Mouse (Mus musculus) heart, embryonic 15.5 days (tissue): Measurements from ENCODE around the gene Slco1c1. TPM values are rescaled to one million over a fixed set of nuclear protein-coding genes. Genes with fewer than 3 reads are reported as not detected.
A peak's percentile ranks its signal among the peaks of the same experiment; 100 is the strongest.

Source experiments
- ATAC-seq: fragments of 200-750 bp; cut with Nextera tagmentation; replicated peaks from 2 replicates; pipeline ENCODE4 v1.8.0; 2017; ENCODE audit warnings: low read depth, moderate TSS enrichment; ENCODE audit not compliant: insufficient number of reproducible peaks, insufficient read depth, low FRiP score
- H3K27ac ChIP-seq: fragments of 300-500 bp; sonication (generic); 2 replicates; pipeline ENCODE4 v1.5.1; 2015; ENCODE audit warnings: mild to moderate bottlenecking, inconsistent platforms
- H3K27me3 ChIP-seq: fragments of 300-500 bp; sonication (generic); 2 replicates; pipeline ENCODE4 v1.6.1; 2015; ENCODE audit warnings: inconsistent platforms
- H3K36me3 ChIP-seq: fragments of 300-500 bp; sonication (generic); 2 replicates; pipeline ENCODE4 v1.6.1; 2015; ENCODE audit warnings: mild to moderate bottlenecking, inconsistent platforms
- H3K4me1 ChIP-seq: fragments of 300-500 bp; sonication (generic); replicated peaks from 2 replicates; pipeline ENCODE4 v1.6.1; 2015; ENCODE audit warnings: inconsistent platforms
- H3K4me2 ChIP-seq: fragments of 300-500 bp; sonication (generic); 2 replicates; pipeline ENCODE4 v1.6.1; 2015; ENCODE audit warnings: inconsistent platforms, mild to moderate bottlenecking, moderate library complexity
- H3K4me3 ChIP-seq: fragments of 300-500 bp; sonication (generic); 2 replicates; pipeline ENCODE4 v1.5.1; 2015; ENCODE audit warnings: mild to moderate bottlenecking, inconsistent platforms
- H3K9ac ChIP-seq: fragments of 300-500 bp; sonication (generic); 2 replicates; pipeline ENCODE4 v1.6.1; 2015; ENCODE audit warnings: mild to moderate bottlenecking, inconsistent platforms
- H3K9me3 ChIP-seq: fragments of 300-500 bp; sonication (generic); replicated peaks from 2 replicates; pipeline ENCODE4 v1.6.1; 2016; ENCODE audit warnings: inconsistent platforms
- WGBS: fragments of 180-500 bp; shearing (Covaris S2); methylation state at CpG from one replicate; pipeline ENCODE4 v1.1.7; 2015; ENCODE audit warnings: mixed read lengths; 5-methylcytosine and 5-hydroxymethylcytosine counted together
- polyA plus RNA-seq: library from polyadenylated mRNA; unstranded; fragments of >200 nt; fragmentation: Nextera tagmentation; extraction: Ambion mirVana; gene quantifications from 2 replicates; pipeline ENCODE4 v1.2.1, GENCODE M21; 2015

Gene Slco1c1
- polyA plus RNA-seq, 1 experiment from 2014 or later, result 0.20 TPM

DNA sequence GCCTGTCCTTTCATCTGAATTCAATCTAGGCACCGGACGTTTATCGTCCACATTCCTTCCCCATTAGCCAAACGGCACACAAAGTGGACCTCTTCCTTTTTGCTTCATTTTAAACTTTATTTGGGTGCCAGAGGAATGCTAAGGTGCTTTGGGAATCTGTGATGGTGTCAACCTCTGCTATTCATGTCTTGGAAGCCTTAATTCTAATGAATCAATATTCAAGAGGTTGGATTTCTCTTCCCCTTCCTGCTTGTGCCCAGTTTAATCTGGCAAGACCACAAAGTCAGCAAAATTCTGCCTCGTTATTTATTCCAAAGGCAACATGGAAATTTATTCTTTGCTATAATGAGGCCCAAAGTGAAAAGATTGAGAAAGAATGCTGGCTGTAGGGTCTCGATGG, 6.7 kb downstream of the Slco1c1 start:
- ATAC-seq, result no peak
- no peaks in the 10 kb centered on the region for H3K27me3 ChIP-seq
- H3K9ac ChIP-seq, result no peak overlapping the region
- H3K36me3 ChIP-seq, result no peaks in the 10 kb centered on the region
- H3K27ac ChIP-seq, result no peak overlapping the region
- whole genome bisulfite sequencing, result 74% methylated on average over 6 of the region's 6 CpGs
- no peaks in the 10 kb centered on the region for H3K9me3 ChIP-seq
- H3K4me1 ChIP-seq, result no peaks in the 10 kb centered on the region
- no peak overlapping the region for H3K4me2 ChIP-seq
- H3K4me3 ChIP-seq, result no peak overlapping the region

- H3K27ac ChIP-seq, result no peak overlapping the region
- H3K27me3 ChIP-seq, result no peaks in the 10 kb centered on the region
- H3K9ac ChIP-seq, result no peak overlapping the region
- H3K9me3 ChIP-seq, result no peaks in the 10 kb centered on the region
- H3K4me2 ChIP-seq, result no peak overlapping the region
- 49% methylated on average over 3 of the region's 3 CpGs for WGBS
- peaks cover 17% of the 10 kb centered on the region for H3K4me1 ChIP-seq
- no peak overlapping the region for H3K4me3 ChIP-seq
- H3K36me3 ChIP-seq, result no peaks in the 10 kb centered on the region
- ATAC-seq, result no peak
Measured at GRCm38 (mm10) chr6:141537298-141537697, 13.1 kb downstream of the Slco1c1 start.

DNA sequence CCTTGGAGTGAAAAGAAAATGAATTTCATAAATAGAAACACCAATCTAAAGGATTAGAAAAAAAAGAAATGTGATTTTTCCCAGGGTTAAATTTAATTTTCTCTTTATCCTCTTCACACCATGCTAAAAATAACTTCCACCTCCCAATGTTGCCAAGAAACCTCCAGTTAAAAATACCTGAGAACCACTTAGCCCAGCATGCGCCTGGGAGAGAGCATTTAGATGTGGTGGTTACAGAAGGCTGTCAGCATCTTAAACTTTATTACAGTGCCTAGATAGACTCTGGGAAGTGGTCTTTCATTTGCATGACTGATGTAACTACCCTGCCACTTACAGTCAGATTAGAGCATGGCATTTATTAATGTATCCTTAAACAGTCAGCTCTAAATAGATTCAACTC, 17.0 kb downstream of the Slco1c1 start:
- Histone ChIP-seq H3K9me3 (no peaks in the 10 kb centered on the region), H3K4me2 (no peak overlapping the region), H3K36me3 (no peaks in the 10 kb centered on the region), H3K4me1 (peaks cover 24% of the 10 kb centered on the region), H3K4me3 (no peak overlapping the region), H3K9ac (no peak overlapping the region), H3K27me3 (no peaks in the 10 kb centered on the region), H3K27ac (peak overlapping the region; percentile 14; the same call in 1 of the 2 replicates)
- WGBS, result 34% methylated on average over 1 of the region's 1 CpGs
- ATAC-seq, result peak; percentile 79

DNA sequence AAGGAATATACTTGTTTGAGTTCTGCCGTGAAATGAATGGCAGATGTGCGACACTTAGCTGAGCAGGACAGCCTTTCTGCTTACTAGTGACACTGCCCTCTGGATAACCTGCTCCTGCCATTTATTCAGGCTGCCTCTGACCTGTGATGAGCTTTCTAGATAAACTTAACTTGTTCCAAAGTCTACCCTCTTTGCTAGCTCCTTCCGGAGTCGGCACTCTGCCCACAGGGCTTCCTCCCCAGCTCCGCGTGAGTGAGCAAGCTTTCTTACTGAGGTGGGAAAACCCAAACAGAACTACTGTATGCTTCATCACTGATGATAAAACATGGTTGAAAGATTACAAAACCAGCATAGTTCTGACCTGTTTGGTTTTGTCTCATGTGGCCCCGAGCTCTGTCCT, 19.2 kb downstream of the Slco1c1 start:
- 81% methylated on average over 7 of the region's 7 CpGs for WGBS
- no peak overlapping the region for H3K4me2 ChIP-seq
- ATAC-seq, result no peak
- H3K9me3 ChIP-seq, result no peaks in the 10 kb centered on the region
- H3K27me3 ChIP-seq, result no peaks in the 10 kb centered on the region
- peaks cover 24% of the 10 kb centered on the region for H3K4me1 ChIP-seq
- H3K27ac ChIP-seq, result no peak overlapping the region
- no peak overlapping the region for H3K9ac ChIP-seq
- H3K36me3 ChIP-seq, result no peaks in the 10 kb centered on the region
- no peak overlapping the region for H3K4me3 ChIP-seq

GRCm38 (mm10) chr6:141558118-141558517, 34.0 kb downstream of the Slco1c1 start:
- no peak for ATAC-seq
- Histone ChIP-seq H3K27ac (no peak overlapping the region), H3K4me3 (no peak overlapping the region), H3K4me1 (no peaks in the 10 kb centered on the region), H3K9ac (no peak overlapping the region), H3K27me3 (no peaks in the 10 kb centered on the region), H3K36me3 (no peaks in the 10 kb centered on the region), H3K4me2 (no peak overlapping the region), H3K9me3 (no peaks in the 10 kb centered on the region)
- WGBS, result 82% methylated on average over 1 of the region's 1 CpGs

GRCm38 (mm10) chr6:141567366-141567765, 43.2 kb downstream of the Slco1c1 start:
- WGBS, result 79% methylated on average over 2 of the region's 2 CpGs

GRCm38 (mm10) chr6:141567852-141568558, 43.8 kb downstream of the Slco1c1 start:
- Histone ChIP-seq H3K36me3 (no peaks in the 10 kb centered on the region), H3K4me1 (no peaks in the 10 kb centered on the region), H3K4me2 (no peak overlapping the region), H3K9ac (no peak overlapping the region), H3K4me3 (no peak overlapping the region), H3K9me3 (no peaks in the 10 kb centered on the region), H3K27me3 (no peaks in the 10 kb centered on the region), H3K27ac (no peak overlapping the region)
- no peak for ATAC-seq
- 70% methylated on average over 10 of the region's 10 CpGs for WGBS

More at GRCm38 (mm10) chr6:141567366-141567765, 43.2 kb downstream of the Slco1c1 start:
- no peak for ATAC-seq
- Histone ChIP-seq H3K4me3 (no peak overlapping the region), H3K27ac (no peak overlapping the region), H3K4me1 (no peaks in the 10 kb centered on the region), H3K27me3 (no peaks in the 10 kb centered on the region), H3K4me2 (no peak overlapping the region), H3K9ac (no peak overlapping the region), H3K36me3 (no peaks in the 10 kb centered on the region), H3K9me3 (no peaks in the 10 kb centered on the region)

- no peak overlapping the region for H3K4me3 ChIP-seq
- no peaks in the 10 kb centered on the region for H3K4me1 ChIP-seq
- no peak for ATAC-seq
- no peak overlapping the region for H3K27ac ChIP-seq
- WGBS, result 68% methylated on average over 3 of the region's 3 CpGs
- H3K9me3 ChIP-seq, result no peaks in the 10 kb centered on the region
- no peaks in the 10 kb centered on the region for H3K27me3 ChIP-seq
- H3K9ac ChIP-seq, result no peak overlapping the region
- no peak overlapping the region for H3K4me2 ChIP-seq
- H3K36me3 ChIP-seq, result no peaks in the 10 kb centered on the region
Measured at GRCm38 (mm10) chr6:141568559-141568946, 44.4 kb downstream of the Slco1c1 start.

GRCm38 (mm10) chr6:141576646-141577200, 52.6 kb downstream of the Slco1c1 start:
- ATAC-seq, result no peak
- Histone ChIP-seq H3K4me2 (no peak overlapping the region), H3K4me3 (no peak overlapping the region), H3K27me3 (no peaks in the 10 kb centered on the region), H3K9ac (no peak overlapping the region), H3K9me3 (no peaks in the 10 kb centered on the region), H3K4me1 (no peaks in the 10 kb centered on the region), H3K27ac (no peak overlapping the region), H3K36me3 (no peaks in the 10 kb centered on the region)
- 31% methylated on average over 3 of the region's 3 CpGs for WGBS

- H3K27ac ChIP-seq, result no peak overlapping the region
- H3K4me3 ChIP-seq, result no peak overlapping the region
- ATAC-seq, result no peak
- H3K27me3 ChIP-seq, result no peaks in the 10 kb centered on the region
- H3K4me1 ChIP-seq, result no peaks in the 10 kb centered on the region
- no peaks in the 10 kb centered on the region for H3K9me3 ChIP-seq
- no peak overlapping the region for H3K4me2 ChIP-seq
- no peak overlapping the region for H3K9ac ChIP-seq
- no peaks in the 10 kb centered on the region for H3K36me3 ChIP-seq
- 74% methylated on average over 1 of the region's 1 CpGs for WGBS
Measured at GRCm38 (mm10) chr6:141584791-141585403, 60.7 kb downstream of the Slco1c1 start.

- Histone ChIP-seq H3K4me1 (no peaks in the 10 kb centered on the region), H3K36me3 (no peaks in the 10 kb centered on the region), H3K9me3 (no peaks in the 10 kb centered on the region), H3K27me3 (no peaks in the 10 kb centered on the region), H3K27ac (no peak overlapping the region), H3K4me2 (no peak overlapping the region), H3K4me3 (no peak overlapping the region), H3K9ac (no peak overlapping the region)
- no peak for ATAC-seq
- WGBS, result 43% methylated on average over 1 of the region's 1 CpGs
Measured at GRCm38 (mm10) chr6:141590002-141590401, 65.8 kb downstream of the Slco1c1 start.
